Mouse (Mus musculus) cerebellum, adult 8-10 months (tissue): ENCODE measurements around the gene Bcl2l10.
"Not testable (repeated sequence)": the region's sequence is repeated elsewhere in the genome, so short reads cannot be mapped to it uniquely, and the experiment has no call there.

Experiments
- DNase-seq: peaks from one replicate; pipeline ENCODE4 v3.0.0; 2022

Bcl2l10 gene

GRCm38 (mm10) chr9:75348066-75348465, 508 bp downstream of the Bcl2l10 start:
- DNase-seq: no peak

GRCm38 (mm10) chr9:75348641-75349040, 1.1 kb downstream of the Bcl2l10 start:
- DNase-seq: no peak

- DNase-seq: no peak
Measured at GRCm38 (mm10) chr9:75353094-75353493, 5.5 kb downstream of the Bcl2l10 start.

GRCm38 (mm10) chr9:75355783-75356182, 8.2 kb downstream of the Bcl2l10 start:
- no peak for DNase-seq

DNA sequence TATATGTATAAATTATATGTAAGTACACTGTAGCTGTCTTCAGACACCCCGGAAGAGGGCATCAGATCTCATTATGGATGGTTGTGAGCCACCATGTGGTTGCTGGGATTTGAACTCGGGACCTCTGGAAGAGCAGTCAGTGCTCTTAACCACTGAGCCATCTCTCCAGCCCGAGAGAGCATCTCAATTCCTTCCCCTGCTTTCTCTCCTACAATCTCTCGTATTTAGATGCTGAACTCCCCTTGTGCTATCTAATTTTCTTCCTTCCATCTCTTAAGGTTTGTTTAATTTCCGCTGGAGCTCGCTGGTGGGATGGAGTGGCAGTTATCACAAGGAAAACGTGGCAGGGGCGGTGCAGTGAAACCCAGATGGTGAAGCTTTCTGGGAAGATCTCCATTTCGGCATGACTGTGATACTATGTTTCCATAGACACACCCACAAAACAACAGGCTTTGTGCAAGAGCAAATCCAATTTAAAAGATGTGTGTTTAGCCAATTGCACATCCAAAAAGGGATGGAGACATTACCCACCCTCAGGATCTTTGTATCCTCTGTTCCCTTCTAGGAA, 9.6 kb downstream of the Bcl2l10 start:
- DNase-seq: no peak

GRCm38 (mm10) chr9:75361699-75362098, 14.1 kb downstream of the Bcl2l10 start:
- DNase-seq: peak; percentile 81

DNA sequence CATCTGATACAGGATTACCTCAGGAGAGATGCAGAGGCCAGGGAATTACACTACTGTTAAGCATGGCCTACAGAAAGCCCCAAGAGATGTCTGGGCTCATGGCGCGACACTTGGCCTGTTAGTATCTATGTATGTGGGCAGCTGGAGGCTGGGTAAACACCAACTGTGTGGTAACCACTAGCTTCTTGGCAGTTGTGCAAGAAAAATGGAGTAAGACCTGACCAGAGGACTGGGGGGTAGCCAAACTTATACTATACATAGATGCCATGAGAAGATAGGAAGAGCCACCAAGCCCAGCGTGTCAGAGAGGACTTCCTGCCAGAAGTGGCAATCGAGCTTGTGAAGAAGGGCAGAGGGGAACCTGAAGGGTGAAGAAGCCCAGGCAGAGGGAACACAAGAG, 14.6 kb downstream of the Bcl2l10 start:
- DNase-seq: no peak

GRCm38 (mm10) chr9:75363001-75363400, 15.4 kb downstream of the Bcl2l10 start:
- DNase-seq: no peak

DNA sequence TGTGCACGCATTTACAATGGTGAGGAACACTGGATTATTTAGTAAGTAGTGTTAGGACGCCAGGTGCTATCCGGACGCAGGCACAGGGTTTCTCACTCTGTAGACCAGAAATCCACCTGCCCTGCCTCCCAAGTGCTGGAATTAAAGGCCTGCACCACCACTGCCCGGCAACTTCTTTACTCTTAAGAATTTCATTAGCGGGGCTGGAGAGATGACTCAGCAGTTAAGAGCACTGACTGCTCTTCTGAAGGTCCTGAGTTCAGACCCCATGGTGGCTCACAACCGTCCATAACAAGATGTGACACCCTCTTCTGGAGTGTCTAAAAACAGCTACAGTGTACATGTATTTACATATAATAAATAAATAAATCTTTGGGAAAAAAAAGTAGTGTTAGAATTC, 16.1 kb downstream of the Bcl2l10 start:
- DNase-seq: not testable (repeated sequence)

DNA sequence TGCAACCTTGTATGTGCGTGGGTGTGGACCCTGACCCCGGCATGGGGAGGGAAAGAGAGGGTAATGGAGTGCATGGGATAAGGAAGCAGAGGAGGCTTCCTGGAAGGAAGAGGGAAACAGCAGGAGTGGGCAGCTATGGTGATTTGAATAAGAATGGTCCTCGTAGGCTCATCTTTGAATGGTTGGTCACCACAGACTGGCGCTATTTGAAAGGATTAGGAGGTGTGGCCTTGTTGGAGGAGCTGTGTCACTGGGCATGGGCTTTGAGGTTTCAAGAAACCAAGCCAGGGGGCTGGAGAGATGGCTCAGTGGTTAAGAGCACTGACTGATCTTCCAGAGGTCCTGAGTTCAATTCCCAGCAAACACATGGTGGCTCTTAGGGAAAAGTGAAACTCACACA, 17.6 kb downstream of the Bcl2l10 start:
- no peak for DNase-seq

GRCm38 (mm10) chr9:75366191-75366590, 18.6 kb downstream of the Bcl2l10 start:
- no peak for DNase-seq

GRCm38 (mm10) chr9:75368779-75369178, 21.2 kb downstream of the Bcl2l10 start:
- DNase-seq: no peak

GRCm38 (mm10) chr9:75375606-75376005, 28.0 kb downstream of the Bcl2l10 start:
- DNase-seq: no peak

- no peak for DNase-seq
Measured at GRCm38 (mm10) chr9:75376428-75376827, 28.9 kb downstream of the Bcl2l10 start.

GRCm38 (mm10) chr9:75378774-75379173, 31.2 kb downstream of the Bcl2l10 start:
- DNase-seq: no peak

DNA sequence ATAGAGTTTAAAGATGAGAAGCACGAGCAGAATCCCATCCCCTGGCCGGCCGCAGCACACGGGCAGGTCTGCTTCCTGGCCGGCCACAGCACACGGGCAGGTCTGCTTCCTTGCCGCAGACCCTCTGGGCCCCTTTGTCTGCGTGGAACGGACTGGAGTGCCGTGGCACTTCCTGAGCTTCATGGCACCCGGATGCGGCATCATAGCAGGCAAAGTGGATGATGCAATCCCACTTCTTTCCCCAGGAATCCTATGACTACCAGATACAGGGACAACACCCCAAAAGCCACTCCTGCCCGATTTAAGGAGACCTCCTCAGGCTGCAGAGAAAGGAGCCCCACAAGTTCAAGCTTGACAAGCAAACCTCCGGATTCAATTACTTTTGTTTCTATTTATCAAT, 35.3 kb downstream of the Bcl2l10 start:
- DNase-seq: no peak

DNA sequence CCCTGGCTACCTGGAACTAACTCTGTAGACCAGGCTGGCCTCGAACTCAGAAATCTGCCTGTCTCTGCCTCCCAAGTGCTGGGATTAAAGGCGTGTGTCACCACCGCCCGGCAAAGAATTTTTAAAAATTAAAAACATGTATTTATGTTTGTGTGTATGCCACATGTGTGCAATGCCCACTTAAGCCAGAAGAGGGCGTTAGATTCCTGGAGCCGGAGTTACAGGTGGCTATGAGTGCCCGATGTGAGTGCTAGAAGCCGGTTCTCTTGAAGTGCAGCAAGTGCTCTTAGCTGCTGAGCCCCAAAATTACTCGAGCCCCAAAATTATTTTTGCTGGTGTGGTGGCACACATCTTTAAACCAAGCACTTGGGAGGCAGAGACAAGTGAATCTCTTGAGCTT, 36.2 kb downstream of the Bcl2l10 start:
- no peak for DNase-seq

- DNase-seq: no peak
Measured at GRCm38 (mm10) chr9:75384337-75384962, 36.9 kb downstream of the Bcl2l10 start.

DNA sequence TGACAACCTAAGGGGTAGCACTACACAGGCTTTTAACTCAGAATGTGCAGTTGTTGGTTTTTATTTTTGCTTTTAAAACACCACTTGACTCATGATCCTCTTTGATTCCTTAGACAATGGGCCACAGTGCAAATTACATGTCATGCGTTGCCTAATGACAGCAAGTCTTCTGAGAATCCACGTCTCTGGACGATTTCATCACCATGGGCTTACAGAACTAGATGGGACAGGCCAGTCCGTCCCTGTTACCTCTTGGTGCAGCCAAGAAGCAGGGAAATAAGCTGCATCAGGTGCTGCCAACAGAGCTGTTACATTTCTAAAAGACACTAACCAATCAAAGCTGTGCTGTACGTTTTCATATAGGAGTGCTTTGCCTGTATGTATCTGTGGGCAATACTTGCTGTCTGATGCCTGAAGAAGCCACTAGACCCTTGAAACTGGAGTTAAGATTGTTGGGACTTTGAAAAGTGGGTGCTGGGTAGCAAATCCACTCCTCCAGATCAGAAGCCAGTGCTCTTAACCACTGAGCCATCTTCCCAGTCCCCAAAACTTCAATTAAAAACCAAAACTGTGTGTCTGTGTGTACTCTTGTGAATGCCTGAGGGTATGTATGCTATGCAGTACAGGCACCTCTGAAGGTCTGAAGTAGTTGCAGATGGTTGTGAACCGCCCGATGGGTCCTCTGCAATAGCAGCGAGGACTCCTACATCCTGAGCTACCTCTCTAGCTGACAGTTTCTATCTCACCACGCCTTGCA, 37.8 kb downstream of the Bcl2l10 start:
- DNase-seq: no peak

GRCm38 (mm10) chr9:75393251-75393650, 45.7 kb downstream of the Bcl2l10 start:
- no peak for DNase-seq

DNA sequence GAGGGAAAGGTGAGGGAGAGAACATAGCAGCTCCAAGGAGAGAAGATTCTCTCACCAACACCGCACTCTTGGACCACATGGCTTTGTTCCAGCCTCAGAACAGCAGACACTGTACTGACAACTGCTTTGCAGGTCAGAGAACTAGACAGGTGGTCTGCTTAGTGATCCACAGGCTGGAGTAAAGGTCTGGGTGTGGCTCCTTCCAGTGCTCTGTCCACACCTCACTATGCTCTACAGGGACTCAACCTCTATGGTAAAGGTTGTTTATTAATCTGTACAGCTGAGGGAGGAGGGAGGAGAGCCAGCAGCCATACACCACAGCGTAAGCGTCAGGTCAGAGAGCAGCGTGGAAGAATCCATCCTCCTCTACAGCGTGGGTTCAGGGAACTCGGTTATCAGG, 48.4 kb downstream of the Bcl2l10 start:
- DNase-seq: no peak

DNA sequence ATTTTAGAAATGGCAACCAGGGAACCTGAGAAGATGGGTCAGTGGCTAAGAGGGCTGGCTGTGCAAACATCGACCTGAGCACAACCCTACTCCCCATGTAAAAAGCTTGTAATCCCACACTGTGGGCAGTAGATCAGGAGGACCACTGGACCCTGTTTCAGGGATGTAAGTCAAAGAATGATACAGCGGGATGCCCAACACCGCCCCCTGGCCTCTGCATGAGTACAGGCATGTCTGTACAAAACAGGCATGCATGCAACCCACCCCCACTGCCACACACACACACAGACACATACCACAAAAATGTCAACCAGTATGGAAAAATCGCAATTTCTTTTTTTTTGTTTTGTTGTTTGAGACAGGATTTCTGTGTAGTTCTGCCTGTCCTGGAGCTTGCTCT, 51.5 kb downstream of the Bcl2l10 start:
- no peak for DNase-seq

DNA sequence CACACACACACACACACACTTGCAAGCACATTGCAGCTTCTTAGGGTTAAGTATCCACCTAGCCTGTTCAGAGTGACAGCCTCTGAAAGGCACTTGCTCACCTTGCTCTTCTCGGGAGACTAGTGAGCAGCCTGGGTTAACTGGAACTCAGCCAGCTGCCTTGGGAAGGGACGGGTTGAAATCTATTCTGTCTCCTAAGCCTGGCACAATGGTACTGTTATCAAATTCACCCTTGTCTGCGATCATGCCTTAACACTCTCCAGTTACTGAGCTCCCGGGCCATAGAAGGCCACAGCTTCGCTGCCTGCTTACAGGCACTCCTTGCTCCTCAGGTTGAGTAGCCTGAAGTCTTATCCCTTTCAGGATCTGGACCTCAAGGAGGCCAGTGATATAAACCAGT, 53.1 kb downstream of the Bcl2l10 start:
- no peak for DNase-seq
